Mouse (Mus musculus) forebrain, postnatal 0 days (tissue): ENCODE measurements around the gene Rps8. TPM values are rescaled to one million over a fixed set of nuclear protein-coding genes. Genes with fewer than 3 reads are reported as not detected.

ENCODE experiments used
- ATAC-seq: fragments of 200-750 bp; cut with Nextera tagmentation; 2 replicates; pipeline ENCODE4 v1.8.0; 2017; ENCODE audit warnings: mild to moderate bottlenecking, moderate library complexity
- DNase-seq: peaks from one replicate; pipeline ENCODE4 v3.0.0-alpha.2; 2015
- H3K27ac ChIP-seq: fragments of 300-500 bp; sonication (generic); 2 replicates; pipeline ENCODE4 v1.5.1; 2014; ENCODE audit warnings: low read depth, mild to moderate bottlenecking, antibody characterized with exemption, low read length, moderate library complexity, mixed read lengths
- H3K27me3 ChIP-seq: fragments of 300-500 bp; sonication (generic); 2 replicates; pipeline ENCODE4 v1.6.1; 2014; ENCODE audit warnings: mild to moderate bottlenecking, low read length, mixed read lengths; ENCODE audit not compliant: insufficient read depth
- H3K36me3 ChIP-seq: fragments of 300-500 bp; sonication (generic); 2 replicates; pipeline ENCODE4 v1.6.1; 2014; ENCODE audit warnings: mild to moderate bottlenecking, moderate library complexity; ENCODE audit not compliant: insufficient read depth
- H3K4me1 ChIP-seq: fragments of 300-500 bp; sonication (generic); 2 replicates; pipeline ENCODE4 v1.6.1; 2014; ENCODE audit warnings: antibody characterized with exemption; ENCODE audit not compliant: insufficient read depth
- H3K4me2 ChIP-seq: fragments of 300-500 bp; sonication (generic); 2 replicates; pipeline ENCODE4 v1.6.1; 2014; ENCODE audit warnings: low read depth, mild to moderate bottlenecking, moderate library complexity
- H3K4me3 ChIP-seq: fragments of 300-500 bp; sonication (generic); 2 replicates; pipeline ENCODE4 v1.5.1; 2014; ENCODE audit warnings: low read depth, low read length, mixed read lengths
- H3K9ac ChIP-seq: fragments of 300-500 bp; sonication (generic); 2 replicates; pipeline ENCODE4 v1.6.1; 2014; ENCODE audit warnings: mild to moderate bottlenecking
- H3K9me3 ChIP-seq: fragments of 300-500 bp; sonication (generic); 2 replicates; pipeline ENCODE4 v1.6.1; 2016; ENCODE audit warnings: low read length
- CTCF ChIP-seq: sonication (generic); IDR thresholded peaks from 2 replicates; pipeline ENCODE4 v1.5.1; 2016; ENCODE audit warnings: antibody characterized with exemption, control low read depth, low read depth
- WGBS: fragments of 180-500 bp; shearing (Covaris S2); extraction: QIAGEN DNeasy Blood & Tissue Kit; methylation state at CpG from one replicate; pipeline ENCODE4 v1.1.7; 2014; 5-methylcytosine and 5-hydroxymethylcytosine counted together
- polyA plus RNA-seq: library from polyadenylated mRNA; unstranded; fragments of >200 nt; fragmentation: Nextera tagmentation; extraction: Ambion mirVana; gene quantifications from 2 replicates; pipeline ENCODE4 v1.2.1, GENCODE M21; 2015
- total RNA-seq: library from RNA; depleted of rRNA; stranded (reverse); fragments of >200 nt; gene quantifications from 2 replicates; pipeline ENCODE4 v1.2.3, GENCODE M21; 2014

Gene Rps8
- total and polyA plus RNA-seq, 2 experiments from 2014 or later, result 481 to 784 TPM

DNA sequence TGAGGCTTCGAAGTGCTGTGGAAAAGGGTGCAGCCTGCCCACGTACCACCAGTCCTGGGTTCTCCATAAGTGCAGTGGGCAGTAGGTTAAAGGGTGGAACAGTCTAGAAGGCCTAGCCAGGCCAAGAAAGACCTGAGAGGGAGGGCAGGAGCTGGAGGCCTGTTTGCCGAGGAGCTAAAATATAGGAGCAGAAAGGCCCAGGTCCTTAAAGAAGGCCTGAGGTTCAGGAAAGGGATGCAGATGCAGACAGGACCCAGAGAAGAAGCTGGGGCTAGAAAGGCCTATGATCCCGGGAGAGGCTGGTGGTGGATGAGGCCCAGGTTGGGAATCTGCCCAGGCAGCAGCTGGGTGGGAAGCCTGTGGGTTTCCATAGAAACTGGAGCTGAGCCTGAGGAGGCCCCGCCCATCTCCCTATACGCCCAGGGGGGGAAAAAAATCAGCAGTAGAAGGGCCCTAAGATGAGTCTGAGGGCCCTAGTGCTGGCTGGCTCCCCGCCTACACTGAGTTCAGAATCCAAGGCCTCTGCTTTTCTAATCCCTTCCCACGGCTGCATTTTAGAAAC is 30.6 kb downstream of the Rps8 start, which contains the start of gene Btbd19:
Gene Btbd19 (minus strand): TSS at position 378 of the 562 bp plus-strand sequence.
- Histone ChIP-seq H3K27me3 (no peaks in the 10 kb centered on the region), H3K9me3 (no peaks in the 10 kb centered on the region), H3K4me1 (peaks cover 14% of the 10 kb centered on the region), H3K4me3 (no peak within 1 kb of the TSS), H3K27ac (peak within 1 kb of the TSS; percentile 72), H3K4me2 (peak within 1 kb of the TSS; percentile 1; the same call in 1 of the 2 replicates), H3K9ac (peak within 1 kb of the TSS; percentile 44), H3K36me3 (peaks cover 22% of the 10 kb centered on the region)
- 22% methylated on average over 8 of the region's 8 CpGs for whole genome bisulfite sequencing
- peak; percentile 83 for DNase-seq
- TF ChIP-seq CTCF, result no peak
- peak; percentile 49 for ATAC-seq

DNA sequence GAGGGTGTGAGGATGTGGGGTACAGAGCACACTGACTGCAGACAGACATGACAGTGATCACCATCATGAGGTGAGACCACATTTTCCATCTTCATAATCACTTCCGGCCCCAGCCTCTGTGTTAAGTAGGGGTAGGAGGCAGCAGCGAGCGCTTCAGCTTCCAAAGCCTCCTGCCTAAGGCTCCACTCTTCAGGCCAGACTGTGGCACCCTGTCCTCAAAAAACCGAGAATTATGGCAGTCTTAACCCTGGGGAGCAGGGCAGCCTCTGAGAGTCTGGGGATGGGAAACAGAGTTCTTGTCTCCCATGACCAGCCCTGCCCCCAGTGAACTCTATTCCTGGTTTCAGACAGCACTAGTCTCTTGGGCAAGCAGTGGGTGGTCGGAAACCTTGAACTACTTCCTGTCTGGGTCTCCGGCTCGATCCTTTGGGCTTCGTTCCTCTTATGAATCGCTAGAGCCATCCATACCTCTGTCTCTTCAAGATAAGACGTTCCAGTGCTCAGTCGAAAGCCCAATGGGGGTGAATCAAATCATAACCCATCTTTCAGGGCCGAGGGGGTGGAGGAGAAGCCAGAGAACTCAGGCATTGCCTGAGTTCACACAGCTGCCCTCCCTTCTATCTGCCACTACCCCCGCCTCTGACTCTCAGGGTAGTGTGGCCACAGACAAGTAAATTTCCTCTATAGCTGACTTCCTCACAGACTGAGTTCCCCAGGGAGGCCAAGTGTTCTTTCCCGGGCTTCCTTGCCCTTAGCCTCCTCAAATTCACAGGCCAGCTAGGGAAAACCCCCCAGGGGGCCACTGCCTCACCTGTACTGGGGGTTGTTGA is 31.3 kb downstream of the Rps8 start:
- WGBS, result 77% methylated on average over 14 of the region's 14 CpGs
- H3K27ac ChIP-seq, result peak overlapping the region; percentile 72
- 0 out of 2 replicates have a peak overlapping the region, but pooled peaks have one; percentile 1 for H3K4me2 ChIP-seq
- no peaks in the 10 kb centered on the region for H3K27me3 ChIP-seq
- ATAC-seq, result no peak
- TF ChIP-seq CTCF, result no peak
- H3K4me3 ChIP-seq, result no peak overlapping the region
- peak overlapping the region; percentile 44 for H3K9ac ChIP-seq
- peaks cover 15% of the 10 kb centered on the region for H3K36me3 ChIP-seq
- DNase-seq, result no peak
- H3K9me3 ChIP-seq, result no peaks in the 10 kb centered on the region
- peaks cover 14% of the 10 kb centered on the region for H3K4me1 ChIP-seq

DNA sequence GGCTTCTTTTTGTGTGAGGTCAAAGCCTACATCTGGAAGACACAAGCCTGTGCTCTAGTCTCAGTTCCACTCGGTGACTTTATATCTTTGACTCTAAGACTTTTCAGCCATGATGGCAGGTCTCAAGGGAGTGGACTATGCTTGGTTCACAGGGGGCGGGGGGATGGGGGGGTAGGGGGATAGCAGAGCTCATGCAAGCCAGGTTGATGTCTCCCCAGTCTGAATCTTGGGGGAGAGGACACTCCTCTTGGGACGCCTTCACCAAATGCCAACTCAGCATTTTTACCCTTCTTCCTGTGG is 31.9 kb downstream of the Rps8 start:
- H3K4me3 ChIP-seq, result no peak overlapping the region
- 88% methylated on average over 3 of the region's 3 CpGs for WGBS
- peaks cover 14% of the 10 kb centered on the region for H3K4me1 ChIP-seq
- H3K27me3 ChIP-seq, result no peaks in the 10 kb centered on the region
- TF ChIP-seq CTCF, result no peak
- H3K4me2 ChIP-seq, result no peak overlapping the region
- H3K9me3 ChIP-seq, result no peaks in the 10 kb centered on the region
- DNase-seq (no peak), ATAC-seq (no peak)
- no peak overlapping the region for H3K27ac ChIP-seq
- peaks cover 11% of the 10 kb centered on the region for H3K36me3 ChIP-seq
- no peak overlapping the region for H3K9ac ChIP-seq

DNA sequence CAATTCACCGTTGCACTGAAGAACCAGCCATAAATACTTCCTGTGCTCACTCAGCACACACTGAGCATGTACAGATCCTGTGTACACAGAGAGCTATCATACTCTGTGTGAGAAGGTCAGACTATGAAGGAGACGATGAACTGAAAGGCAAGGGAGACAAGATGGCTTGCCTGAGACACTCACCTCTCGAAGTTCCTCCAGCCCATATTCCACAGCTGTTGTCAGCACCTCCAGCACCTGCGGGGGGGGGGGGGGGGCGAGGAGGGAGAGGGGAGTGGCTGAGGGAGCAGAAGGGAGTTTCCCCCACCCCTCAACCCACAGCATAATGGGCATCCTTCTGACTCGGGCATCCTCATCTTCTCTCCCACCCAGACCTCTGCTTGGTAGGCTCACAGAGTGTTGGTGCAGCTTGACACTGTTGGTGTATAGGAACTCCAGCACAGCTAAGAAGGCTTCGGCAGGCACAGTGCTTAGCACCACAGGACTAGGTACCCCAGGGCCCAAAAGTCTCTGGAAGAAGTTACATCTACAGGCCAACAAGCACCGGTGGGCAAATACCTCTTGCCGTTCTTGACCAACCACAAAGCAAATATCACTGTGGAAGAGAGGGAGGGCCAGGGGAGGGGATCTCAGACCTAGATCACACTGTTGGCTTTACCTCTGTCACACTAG is 32.4 kb downstream of the Rps8 start:
- 88% methylated on average over 7 of the region's 9 CpGs for WGBS
- H3K4me2 ChIP-seq, result no peak overlapping the region
- no peak for DNase-seq
- no peaks in the 10 kb centered on the region for H3K27me3 ChIP-seq
- H3K4me1 ChIP-seq, result peaks cover 14% of the 10 kb centered on the region
- no peak overlapping the region for H3K9ac ChIP-seq
- no peak for TF ChIP-seq CTCF
- no peak overlapping the region for H3K4me3 ChIP-seq
- H3K36me3 ChIP-seq, result peaks cover 8% of the 10 kb centered on the region
- no peak overlapping the region for H3K27ac ChIP-seq
- H3K9me3 ChIP-seq, result no peaks in the 10 kb centered on the region
- ATAC-seq, result no peak

DNA sequence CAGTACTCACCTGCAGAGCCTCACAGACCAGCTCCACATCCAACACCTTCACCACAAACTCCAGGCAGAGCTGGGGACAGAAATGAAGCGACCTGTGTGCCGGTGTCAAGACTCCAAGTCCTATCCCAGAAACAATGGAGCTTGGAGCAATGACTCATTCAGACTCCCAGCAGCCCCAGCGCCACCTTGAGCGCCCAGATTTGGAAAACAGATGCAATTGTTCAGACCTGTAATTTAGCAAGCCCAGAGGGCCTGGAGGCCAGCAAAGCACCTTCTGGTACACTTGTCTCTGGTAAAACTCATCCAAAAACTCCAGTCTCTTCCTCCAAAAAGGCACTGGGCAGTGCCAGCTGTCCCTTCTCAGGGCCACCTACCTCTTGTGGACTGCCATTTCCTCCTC is 33.8 kb downstream of the Rps8 start:
- no peaks in the 10 kb centered on the region for H3K36me3 ChIP-seq
- H3K4me3 ChIP-seq, result no peak overlapping the region
- no peak for TF ChIP-seq CTCF
- H3K27me3 ChIP-seq, result no peaks in the 10 kb centered on the region
- no peak overlapping the region for H3K4me2 ChIP-seq
- no peak overlapping the region for H3K9ac ChIP-seq
- no peaks in the 10 kb centered on the region for H3K9me3 ChIP-seq
- H3K4me1 ChIP-seq, result peaks cover 14% of the 10 kb centered on the region
- 64% methylated on average over 4 of the region's 4 CpGs for WGBS
- H3K27ac ChIP-seq, result no peak overlapping the region
- ATAC-seq (no peak), DNase-seq (no peak)

DNA sequence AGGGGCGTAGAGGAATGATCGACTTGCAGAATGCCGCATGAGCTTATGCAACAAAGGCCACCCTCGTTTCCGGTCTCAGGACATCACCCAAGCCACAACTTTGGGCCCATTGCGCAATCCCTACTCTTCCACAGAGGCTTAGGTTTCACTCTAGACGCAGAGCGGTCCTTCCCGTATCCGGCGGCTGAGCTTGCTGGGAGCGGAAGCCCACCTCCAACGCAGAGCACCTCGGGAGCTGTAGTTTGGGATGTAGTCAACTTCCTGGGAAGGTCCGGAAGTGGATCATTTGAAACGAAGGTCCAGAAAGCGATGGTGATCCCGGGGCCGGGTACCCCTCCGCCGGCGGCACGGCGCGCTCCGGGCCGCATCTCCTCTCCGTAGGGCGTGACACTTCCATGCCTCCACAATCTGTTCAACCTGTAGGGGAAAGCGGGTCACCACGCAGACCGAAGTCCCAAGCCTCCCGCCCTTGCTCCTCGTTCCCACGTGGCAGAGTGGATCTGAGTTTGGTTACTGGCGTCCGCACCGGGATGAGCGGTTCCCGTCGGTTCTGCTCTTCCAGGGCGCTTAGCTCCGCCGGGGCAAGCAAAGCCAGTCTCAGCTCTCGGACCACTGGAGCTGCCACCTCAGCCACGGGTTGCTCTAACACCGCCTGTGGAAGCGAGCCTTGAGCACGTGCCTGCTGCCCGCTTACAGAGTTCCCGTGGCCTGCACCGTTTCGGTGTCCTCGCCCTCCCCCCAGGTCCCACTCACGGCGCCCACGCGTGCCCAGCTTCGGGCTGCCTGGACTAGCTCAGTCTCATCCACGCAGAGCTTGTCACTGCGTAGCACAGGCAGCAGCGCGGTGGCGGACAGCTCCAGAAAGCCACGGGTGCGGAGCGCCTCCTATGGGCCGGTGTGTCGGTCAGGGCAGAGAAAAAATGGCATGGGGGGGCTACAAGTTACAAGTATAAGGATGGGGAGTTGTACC is 35.3 kb downstream of the Rps8 start:
- Histone ChIP-seq H3K4me1 (peaks cover 13% of the 10 kb centered on the region), H3K9ac (peak overlapping the region; percentile 73), H3K36me3 (no peaks in the 10 kb centered on the region), H3K27me3 (no peaks in the 10 kb centered on the region), H3K9me3 (no peaks in the 10 kb centered on the region), H3K4me3 (peak overlapping the region; percentile 66), H3K27ac (peak overlapping the region; percentile 94), H3K4me2 (peak overlapping the region; percentile 99)
- TF ChIP-seq CTCF, result peak; percentile 89
- DNase-seq, result peak; percentile 96
- ATAC-seq, result peak; percentile 98
- WGBS, result 2% methylated on average over 69 of the region's 69 CpGs
